15 mouse cellular contexts compared by ENCODE assay signal in the genomic region with DNA sequence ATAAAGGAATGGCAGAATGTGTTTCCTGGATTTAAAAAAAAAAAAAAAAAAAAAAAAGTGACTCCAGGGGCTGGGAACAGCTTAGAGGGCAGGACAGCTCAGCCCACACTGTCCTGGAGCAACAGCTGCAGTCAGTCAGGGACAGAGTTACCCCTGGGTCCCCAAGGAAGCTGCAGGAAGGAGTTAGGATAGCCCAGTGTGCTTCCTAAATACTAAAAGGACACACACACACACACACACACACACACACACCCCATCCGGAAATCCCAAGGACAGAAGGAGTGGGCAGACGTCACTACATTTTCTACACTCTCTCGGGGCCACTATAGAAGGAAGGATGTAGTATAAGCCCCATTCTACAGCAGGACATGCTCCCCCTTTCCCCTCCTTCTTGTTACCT. TPM values are rescaled to one million over a fixed set of nuclear protein-coding genes. Genes with fewer than 3 reads are reported as not detected.
A peak's percentile ranks its signal among the peaks of the same experiment; 100 is the strongest.
DNase-seq lines count a peak whose midpoint lies in the region; ATAC-seq and TF ChIP-seq lines count a peak whose summit lies in the region.
"Had no signal": no experiment of that assay in that cellular context is flagged by ENCODE, and none has a peak within 500 bp of the region (broad histone marks: within the 10 kb centered on the region; RNA-seq: fewer than 3 reads in every experiment).

No protein-coding gene starts in this region.

- no peak for TF ChIP-seq CTCF in lung, postnatal 0 days (IDR thresholded peaks at IDR 0.05)

- peaks cover 20% of the 10 kb centered on the region for H3K4me1 ChIP-seq in embryonic facial prominence, embryonic 11.5 days (ENCODE audit: control insufficient read depth, insufficient read depth, low read length)
- peaks cover 100% of the 10 kb centered on the region for H3K4me1 ChIP-seq in embryonic facial prominence, embryonic 10.5 days
- H3K4me1 ChIP-seq in lung, postnatal 0 days (ENCODE audit: insufficient read depth, low read depth, low read length): peaks cover 31% of the 10 kb centered on the region

- no peak overlapping the region for H3K4me3 ChIP-seq in embryonic facial prominence, embryonic 11.5 days (ENCODE audit: low read depth, low read length)
- H3K4me3 ChIP-seq in embryonic facial prominence, embryonic 10.5 days: no peak overlapping the region
- H3K4me3 ChIP-seq in lung, postnatal 0 days (ENCODE audit: low read depth, low read length): no peak overlapping the region

- DNase-seq in embryonic facial prominence, embryonic 11.5 days (ENCODE audit: low spot score): no peak
- DNase-seq in embryonic facial prominence, embryonic 10.5 days (ENCODE audit: low spot score): no peak
- DNase-seq in kidney, postnatal 10 days: peak; percentile 82
- no peak for DNase-seq in kidney, adult 18-20 months
- peak; percentile 66 to 68 for DNase-seq in heart, postnatal 10 days
- peak; percentile 78 for DNase-seq in lung, postnatal 0 days (ENCODE audit: low spot score)
- no peak for DNase-seq in embryo, embryonic 10 days (ENCODE audit: low spot score)
- DNase-seq in left cerebral cortex, postnatal 14 days (ENCODE audit: low spot score in 2 of 2): no peak
- DNase-seq: left cerebral cortex, postnatal 4 days; right cerebral cortex, postnatal 4 days had no signal

- no peak overlapping the region for H3K4me2 ChIP-seq in embryonic facial prominence, embryonic 11.5 days (ENCODE audit: low read depth, low read length)
- no peak overlapping the region for H3K4me2 ChIP-seq in lung, postnatal 0 days (replicated peaks; ENCODE audit: low read depth, low read length)

- peak; percentile 40; the same call in 1 of the 2 replicates for TF ChIP-seq EP300 in lung, postnatal 0 days (IDR thresholded peaks at IDR 0.05)

- intact Hi-C loops in heart, postnatal 10 days (cut with DNase I): loop anchor here (5.0 kb wide), 1 partner anchor 39 kb away; no protein-coding TSS in a partner anchor
- intact Hi-C loops in left cerebral cortex, postnatal 14 days (cut with DNase I): no loop called here

- H3K9ac ChIP-seq in embryonic facial prominence, embryonic 11.5 days (replicated peaks; ENCODE audit: low read length): no peak overlapping the region
- no peak overlapping the region for H3K9ac ChIP-seq in lung, postnatal 0 days (replicated peaks; ENCODE audit: low read depth)

- H3K36me3 ChIP-seq in embryonic facial prominence, embryonic 11.5 days (replicated peaks; ENCODE audit: control insufficient read depth, insufficient read depth, low read depth, low read length): no peaks in the 10 kb centered on the region; the same call in 1 of the 2 replicates
- peaks cover 48% of the 10 kb centered on the region for H3K36me3 ChIP-seq in embryonic facial prominence, embryonic 10.5 days (replicated peaks)
- H3K36me3 ChIP-seq in lung, postnatal 0 days (ENCODE audit: insufficient read depth, low read length): no peaks in the 10 kb centered on the region

- H3K27me3 ChIP-seq in embryonic facial prominence, embryonic 11.5 days (ENCODE audit: control insufficient read depth, insufficient read depth, low read length): no peaks in the 10 kb centered on the region
- H3K27me3 ChIP-seq in embryonic facial prominence, embryonic 10.5 days (replicated peaks; ENCODE audit: low read depth, poor library complexity, severe bottlenecking): no peaks in the 10 kb centered on the region
- no peaks in the 10 kb centered on the region for H3K27me3 ChIP-seq in lung, postnatal 0 days (replicated peaks; ENCODE audit: insufficient read depth, low read length)

- ATAC-seq in embryonic facial prominence, embryonic 11.5 days (replicated peaks; ENCODE audit: insufficient number of reproducible peaks, low FRiP score, low TSS enrichment, low read depth): no peak
- ATAC-seq in lung, postnatal 0 days: peak; percentile 74
- ATAC-seq: forebrain, embryonic 16.5 days had no signal

- peak overlapping the region; percentile 70; the same call in 1 of the 2 replicates for H3K27ac ChIP-seq in embryonic facial prominence, embryonic 11.5 days (replicated peaks; ENCODE audit: low read depth, low read length)
- no peak overlapping the region; the same call in 1 of the 2 replicates for H3K27ac ChIP-seq in embryonic facial prominence, embryonic 10.5 days (replicated peaks)
- peak overlapping the region; percentile 64; the same call in 1 of the 2 replicates for H3K27ac ChIP-seq in lung, postnatal 0 days (ENCODE audit: low read length)

- no peaks in the 10 kb centered on the region for H3K9me3 ChIP-seq in embryonic facial prominence, embryonic 11.5 days (replicated peaks; ENCODE audit: control insufficient read depth, low read length)
- no peaks in the 10 kb centered on the region for H3K9me3 ChIP-seq in embryonic facial prominence, embryonic 10.5 days
- no peaks in the 10 kb centered on the region for H3K9me3 ChIP-seq in lung, postnatal 0 days (ENCODE audit: low read length)

- WGBS in embryonic facial prominence, embryonic 11.5 days: 25% methylated on average over 3 of the region's 3 CpGs
- WGBS in embryonic facial prominence, embryonic 10.5 days: 40% methylated on average over 3 of the region's 3 CpGs
- 54% methylated on average over 3 of the region's 3 CpGs for WGBS in lung, postnatal 0 days

RNA-seq across cellular contexts. Expression of gene Fignl2, which starts 10.3 kb away (rescaled TPM):
- polyA plus RNA-seq in embryonic facial prominence, embryonic 11.5 days (2014; fragmentation: Nextera tagmentation; extraction: Ambion mirVana): 0.72 and 0.81 TPM in 2 replicates
- 1.2 and 1.7 TPM in 2 replicates for polyA plus RNA-seq in embryonic facial prominence, embryonic 10.5 days (2016; fragmentation: Nextera tagmentation; extraction: Ambion mirVana)
- 1 to 10 TPM; 3.5 to 3.9 TPM for total RNA-seq in heart, postnatal 10 days (2021)
- 0.48 and 0.60 TPM in 2 replicates for polyA plus RNA-seq in lung, postnatal 0 days (2015; fragmentation: Nextera tagmentation; extraction: Ambion mirVana)
- 1 to 10 TPM in 1 of 2 experiments, under 1 TPM in 1; 0.99 to 1.5 TPM for total RNA-seq in left cerebral cortex, postnatal 14 days (2021)
- total RNA-seq: megakaryocyte-erythroid progenitor cell, adult 5-6 weeks had no signal
- polyA plus RNA-seq: forebrain, embryonic 16.5 days had no signal

RNA-seq across cellular contexts. Expression of gene Gm47841, which starts 20.8 kb away (rescaled TPM):
- not detected in 2 replicates for polyA plus RNA-seq in embryonic facial prominence, embryonic 11.5 days (2014; fragmentation: Nextera tagmentation; extraction: Ambion mirVana)
- polyA plus RNA-seq in embryonic facial prominence, embryonic 10.5 days (2016; fragmentation: Nextera tagmentation; extraction: Ambion mirVana): not detected in 2 replicates
- total RNA-seq in heart, postnatal 10 days (2021): under 1 TPM; 0.25 to 0.41 TPM
- not detected in 2 replicates for polyA plus RNA-seq in lung, postnatal 0 days (2015; fragmentation: Nextera tagmentation; extraction: Ambion mirVana)
- not detected for total RNA-seq in left cerebral cortex, postnatal 14 days (2021)
- total RNA-seq: left cerebral cortex, postnatal 4 days; megakaryocyte-erythroid progenitor cell, adult 5-6 weeks had no signal
- polyA plus RNA-seq: C2C12; cortical plate, adult 2 months; forebrain, embryonic 16.5 days; thymus, postnatal 0 days had no signal

RNA-seq across cellular contexts. Expression of gene Ankrd33, which starts 47.5 kb away (rescaled TPM):
- not detected in 2 replicates for polyA plus RNA-seq in embryonic facial prominence, embryonic 11.5 days (2014; fragmentation: Nextera tagmentation; extraction: Ambion mirVana)
- polyA plus RNA-seq in embryonic facial prominence, embryonic 10.5 days (2016; fragmentation: Nextera tagmentation; extraction: Ambion mirVana): 0.10 TPM in 1 of 2 replicates, not detected in the other
- not detected for total RNA-seq in heart, postnatal 10 days (2021)
- polyA plus RNA-seq in lung, postnatal 0 days (2015; fragmentation: Nextera tagmentation; extraction: Ambion mirVana): 0.13 TPM in 1 of 2 replicates, not detected in the other
- total RNA-seq in left cerebral cortex, postnatal 14 days (2021): under 1 TPM in 1 of 2 experiments, not detected in 1; 0.21 TPM
- total RNA-seq: left cerebral cortex, postnatal 4 days; megakaryocyte-erythroid progenitor cell, adult 5-6 weeks had no signal
- polyA plus RNA-seq: C2C12; cortical plate, adult 2 months; forebrain, embryonic 16.5 days; thymus, postnatal 0 days had no signal

Comparison
In these comparisons a context has a peak if more than half of its experiments do, and no peak if none do; other contexts are left out.
1. DNase-seq: peak in kidney, postnatal 10 days (single experiment), heart, postnatal 10 days (2 of 2) and lung, postnatal 0 days (single experiment); none in embryonic facial prominence, embryonic 11.5 days (single experiment), embryonic facial prominence, embryonic 10.5 days (single experiment), kidney, adult 18-20 months (single experiment), embryo, embryonic 10 days (single experiment) and left cerebral cortex, postnatal 14 days (0 of 2).